Mouse (Mus musculus) stomach, embryonic 14.5 days (tissue): ENCODE results near the gene Gsk3b. TPM values are rescaled to one million over a fixed set of nuclear protein-coding genes. Genes with fewer than 3 reads are reported as not detected.

Experiments used
- ATAC-seq: fragments of 200-750 bp; cut with Nextera tagmentation; 2 replicates; pipeline ENCODE4 v1.8.0; 2017; ENCODE audit warnings: low read depth, moderate TSS enrichment; ENCODE audit not compliant: insufficient number of reproducible peaks, insufficient read depth, low FRiP score
- H3K27ac ChIP-seq: fragments of 300-500 bp; sonication (generic); 2 replicates; pipeline ENCODE4 v1.5.1; 2014; ENCODE audit warnings: mild to moderate bottlenecking, low read length, moderate library complexity, mixed read lengths
- H3K27me3 ChIP-seq: fragments of 300-500 bp; sonication (generic); 2 replicates; pipeline ENCODE4 v1.6.1; 2014; ENCODE audit warnings: low read length, control low read depth, mixed read lengths; ENCODE audit not compliant: control insufficient read depth, insufficient read depth
- H3K36me3 ChIP-seq: fragments of 300-500 bp; sonication (generic); 2 replicates; pipeline ENCODE4 v1.6.1; 2014; ENCODE audit warnings: mild to moderate bottlenecking, control low read depth, low read length, moderate library complexity, mixed read lengths; ENCODE audit not compliant: control insufficient read depth, insufficient read depth
- H3K4me1 ChIP-seq: fragments of 300-500 bp; sonication (generic); 2 replicates; pipeline ENCODE4 v1.6.1; 2014; ENCODE audit warnings: low read length, control low read depth, mixed read lengths; ENCODE audit not compliant: control insufficient read depth, insufficient read depth
- H3K4me2 ChIP-seq: fragments of 300-500 bp; sonication (generic); replicated peaks from 2 replicates; pipeline ENCODE4 v1.6.1; 2014; ENCODE audit warnings: low read depth, low read length, control low read depth
- H3K4me3 ChIP-seq: fragments of 300-500 bp; sonication (generic); 2 replicates; pipeline ENCODE4 v1.5.1; 2014; ENCODE audit warnings: low read depth, low read length, control low read depth
- H3K9ac ChIP-seq: fragments of 300-500 bp; sonication (generic); replicated peaks from 2 replicates; pipeline ENCODE4 v1.6.1; 2014; ENCODE audit warnings: low read depth, mild to moderate bottlenecking, control low read depth, low read length, moderate library complexity, mixed read lengths
- H3K9me3 ChIP-seq: fragments of 300-500 bp; sonication (generic); 2 replicates; pipeline ENCODE4 v1.6.1; 2016; ENCODE audit warnings: low read depth, low read length, control low read depth; ENCODE audit not compliant: control insufficient read depth
- WGBS: fragments of 180-500 bp; shearing (Covaris S2); extraction: QIAGEN DNeasy Blood & Tissue Kit; methylation state at CpG from one replicate; pipeline ENCODE4 v1.1.7; 2014; 5-methylcytosine and 5-hydroxymethylcytosine counted together
- polyA plus RNA-seq: library from polyadenylated mRNA; unstranded; fragments of >200 nt; fragmentation: Nextera tagmentation; extraction: Ambion mirVana; gene quantifications from 2 replicates; pipeline ENCODE4 v1.2.1, GENCODE M21; 2014

Gene Gsk3b
- polyA plus RNA-seq, 1 experiment from 2014 or later = 81.2 TPM

GRCm38 (mm10) chr16:38080201-38080600 lies 8.6 kb upstream of the Gsk3b start:
- H3K4me1 ChIP-seq = no peaks in the 10 kb centered on the region
- no peak overlapping the region for H3K4me2 ChIP-seq
- no peaks in the 10 kb centered on the region for H3K27me3 ChIP-seq
- no peak overlapping the region for H3K9ac ChIP-seq
- ATAC-seq = no peak
- no peaks in the 10 kb centered on the region for H3K36me3 ChIP-seq
- 52% methylated on average over 1 of the region's 1 CpGs for WGBS
- no peak overlapping the region for H3K27ac ChIP-seq
- no peaks in the 10 kb centered on the region for H3K9me3 ChIP-seq
- H3K4me3 ChIP-seq = no peak overlapping the region

GRCm38 (mm10) chr16:38087231-38087630 lies 1.6 kb upstream of the Gsk3b start:
- peak overlapping the region; percentile 52 for H3K4me3 ChIP-seq
- no peaks in the 10 kb centered on the region for H3K4me1 ChIP-seq
- no peaks in the 10 kb centered on the region for H3K9me3 ChIP-seq
- WGBS = 26% methylated on average over 10 of the region's 10 CpGs
- H3K4me2 ChIP-seq = peak overlapping the region; percentile 72
- H3K27ac ChIP-seq = peak overlapping the region; percentile 100
- H3K9ac ChIP-seq = peak overlapping the region; percentile 77
- H3K27me3 ChIP-seq = no peaks in the 10 kb centered on the region
- no peak for ATAC-seq
- no peaks in the 10 kb centered on the region for H3K36me3 ChIP-seq

DNA sequence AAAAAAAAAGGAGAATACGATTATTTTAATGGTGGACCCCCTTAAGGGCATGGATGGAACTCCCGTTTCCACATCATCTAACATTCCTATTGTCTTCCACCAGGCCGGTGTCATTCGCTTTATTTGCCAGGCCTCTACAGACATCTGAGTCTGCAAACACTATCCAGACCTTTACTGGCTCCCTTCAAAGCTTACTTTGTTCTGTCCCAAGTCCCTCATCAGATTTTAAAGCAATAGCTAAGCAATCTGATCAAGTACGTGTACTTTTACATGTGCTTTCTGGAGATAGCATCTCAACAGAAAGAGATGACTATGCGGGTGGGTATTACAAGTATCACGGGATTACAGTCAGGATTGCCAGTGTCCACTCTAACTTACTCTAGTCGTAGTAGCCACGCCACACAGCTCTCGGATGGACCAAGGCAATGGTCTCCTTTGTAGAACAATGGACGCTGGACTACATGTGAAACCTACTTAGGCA lies 1.1 kb upstream of the Gsk3b start:
- H3K27me3 ChIP-seq = no peaks in the 10 kb centered on the region
- H3K9me3 ChIP-seq = no peaks in the 10 kb centered on the region
- H3K4me2 ChIP-seq = peak overlapping the region; percentile 72
- no peak for ATAC-seq
- no peaks in the 10 kb centered on the region for H3K36me3 ChIP-seq
- H3K9ac ChIP-seq = peak overlapping the region; percentile 77
- H3K27ac ChIP-seq = peak overlapping the region; percentile 100
- 3% methylated on average over 11 of the region's 11 CpGs for WGBS
- peak overlapping the region; percentile 52 for H3K4me3 ChIP-seq
- H3K4me1 ChIP-seq = 0 out of 2 replicates have a peak, but pooled peaks cover 4% of the 10 kb centered on the region

DNA sequence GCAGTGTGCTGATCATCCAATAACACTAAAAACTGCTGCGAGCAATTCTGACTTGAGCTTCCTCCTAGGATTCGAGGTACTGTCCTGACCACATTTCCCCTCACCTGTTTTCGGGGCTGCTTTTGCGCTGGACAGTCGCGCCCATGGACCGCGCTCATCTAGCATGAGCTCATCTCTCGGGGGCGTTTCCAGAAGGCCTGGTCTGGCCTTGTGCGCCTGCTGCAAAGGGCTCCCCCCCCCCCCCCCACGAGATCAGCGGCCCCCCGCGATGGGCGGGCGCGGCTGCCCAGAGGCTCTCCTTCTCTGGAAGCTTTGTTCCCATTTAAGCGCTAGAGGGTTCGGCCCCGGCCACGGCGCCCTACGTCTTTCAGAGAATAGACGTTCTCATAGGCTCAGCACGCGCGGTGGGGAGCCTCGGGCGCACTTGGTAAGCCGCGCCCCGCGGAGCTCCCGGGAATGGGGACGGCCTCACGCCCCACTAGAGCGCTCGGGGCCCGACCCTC lies 624 bp upstream of the Gsk3b start:
- ATAC-seq = no peak; the same call in none of the 2 replicates
- peak overlapping the region; percentile 100 for H3K27ac ChIP-seq

DNA sequence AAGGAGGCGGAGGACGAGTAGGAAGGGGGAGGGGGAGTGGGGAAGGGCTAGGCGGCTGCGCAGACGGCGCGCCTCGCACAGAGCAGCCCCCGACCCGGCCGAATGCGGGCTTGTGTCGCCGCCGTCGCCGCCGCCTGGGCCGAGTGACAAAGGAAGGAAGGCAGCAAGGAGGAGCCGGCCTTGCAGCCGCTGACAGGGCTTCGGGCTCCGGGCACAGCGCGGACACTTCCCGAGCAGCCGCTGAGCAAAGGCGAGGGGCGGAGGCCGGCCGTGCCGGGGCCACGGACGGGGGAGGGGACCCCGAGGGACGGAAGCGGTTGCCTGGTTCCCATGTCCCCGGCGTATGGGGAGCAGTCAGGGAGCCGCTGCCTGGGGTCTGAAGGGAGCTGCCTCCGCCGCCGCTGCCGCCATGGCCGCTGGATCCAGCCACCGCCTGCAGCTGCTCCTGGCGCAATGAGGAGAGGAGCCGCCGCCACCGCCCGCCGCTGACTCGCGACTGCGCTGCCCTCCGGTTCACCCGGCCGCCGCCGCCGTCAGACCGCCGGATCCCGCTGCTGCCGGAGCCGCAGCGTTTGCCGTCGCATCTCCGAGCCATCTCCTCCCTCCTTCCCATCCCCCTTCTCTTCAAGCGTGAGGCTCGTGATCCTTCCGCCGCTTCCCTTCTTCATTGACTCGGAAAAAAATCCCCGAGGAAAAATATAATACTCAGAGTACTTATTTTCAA lies 808 bp downstream of the Gsk3b start:
- H3K27ac ChIP-seq = peak overlapping the region; percentile 100
- H3K4me2 ChIP-seq = peak overlapping the region; percentile 53
- no peaks in the 10 kb centered on the region for H3K9me3 ChIP-seq
- no peaks in the 10 kb centered on the region for H3K36me3 ChIP-seq
- H3K4me1 ChIP-seq = peaks cover 19% of the 10 kb centered on the region; the same call in 1 of the 2 replicates
- H3K27me3 ChIP-seq = no peaks in the 10 kb centered on the region
- H3K9ac ChIP-seq = peak overlapping the region; percentile 98
- WGBS = under 1% methylated on average over 63 of the region's 76 CpGs
- peak overlapping the region; percentile 88 for H3K4me3 ChIP-seq
- ATAC-seq = peak; percentile 8; the same call in 1 of the 2 replicates

More for the DNA sequence above, 624 bp upstream of the Gsk3b start:
- no peaks in the 10 kb centered on the region for H3K9me3 ChIP-seq
- H3K4me2 ChIP-seq = peak overlapping the region; percentile 72
- no peaks in the 10 kb centered on the region for H3K36me3 ChIP-seq
- peak overlapping the region; percentile 52 for H3K4me3 ChIP-seq
- under 1% methylated on average over 40 of the region's 40 CpGs for WGBS
- peaks cover 7% of the 10 kb centered on the region; the same call in 1 of the 2 replicates for H3K4me1 ChIP-seq
- peak overlapping the region; percentile 77 for H3K9ac ChIP-seq
- H3K27me3 ChIP-seq = no peaks in the 10 kb centered on the region

DNA sequence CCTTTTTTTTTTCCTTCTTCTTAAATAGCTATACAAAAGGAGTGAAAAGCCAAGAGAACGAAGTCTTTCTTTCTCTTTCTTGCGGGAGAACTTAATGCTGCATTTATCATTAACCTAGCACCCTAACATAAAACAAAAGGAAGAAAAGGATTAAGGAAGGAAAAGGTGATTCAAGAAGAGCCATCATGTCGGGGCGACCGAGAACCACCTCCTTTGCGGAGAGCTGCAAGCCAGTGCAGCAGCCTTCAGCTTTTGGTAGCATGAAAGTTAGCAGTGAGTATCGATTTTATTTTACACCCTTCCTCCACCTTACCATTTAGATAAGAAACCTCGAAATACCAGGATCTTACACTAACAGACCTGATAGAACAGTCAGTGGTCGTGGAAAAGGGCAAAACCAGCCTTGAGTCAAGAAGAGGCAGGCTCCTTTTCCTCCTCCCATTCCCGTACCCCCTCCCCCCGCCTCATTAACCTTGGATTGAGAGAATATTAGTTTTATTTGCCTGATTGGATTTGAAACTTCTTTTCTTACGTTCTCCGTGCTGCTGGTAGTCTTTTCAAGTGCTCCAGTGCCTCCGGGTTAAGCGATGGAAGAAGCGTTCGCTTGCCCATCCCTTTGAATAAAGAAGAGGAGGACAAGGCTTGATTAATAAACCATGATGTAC lies 1.7 kb downstream of the Gsk3b start:
- Histone ChIP-seq H3K4me3 (peak overlapping the region; percentile 88), H3K9me3 (no peaks in the 10 kb centered on the region), H3K4me1 (peaks cover 28% of the 10 kb centered on the region), H3K4me2 (peak overlapping the region; percentile 53), H3K36me3 (no peaks in the 10 kb centered on the region), H3K9ac (peak overlapping the region; percentile 98), H3K27ac (peak overlapping the region; percentile 100), H3K27me3 (no peaks in the 10 kb centered on the region)
- WGBS = under 1% methylated on average over 17 of the region's 17 CpGs
- no peak for ATAC-seq

GRCm38 (mm10) chr16:38091041-38091440 lies 2.2 kb downstream of the Gsk3b start:
- H3K4me1 ChIP-seq = peaks cover 34% of the 10 kb centered on the region
- WGBS = 0% methylated on average over 5 of the region's 5 CpGs
- no peak overlapping the region for H3K27ac ChIP-seq

GRCm38 (mm10) chr16:38091706-38092105 lies 2.9 kb downstream of the Gsk3b start:
- ATAC-seq = no peak
- H3K36me3 ChIP-seq = no peaks in the 10 kb centered on the region

More at GRCm38 (mm10) chr16:38091041-38091440, 2.2 kb downstream of the Gsk3b start:
- H3K4me3 ChIP-seq = peak overlapping the region; percentile 88
- no peaks in the 10 kb centered on the region for H3K36me3 ChIP-seq
- ATAC-seq = no peak
- no peaks in the 10 kb centered on the region for H3K9me3 ChIP-seq
- H3K9ac ChIP-seq = peak overlapping the region; percentile 98
- no peaks in the 10 kb centered on the region for H3K27me3 ChIP-seq
- H3K4me2 ChIP-seq = peak overlapping the region; percentile 53

More at GRCm38 (mm10) chr16:38091706-38092105, 2.9 kb downstream of the Gsk3b start:
- Histone ChIP-seq H3K9me3 (no peaks in the 10 kb centered on the region), H3K27ac (no peak overlapping the region), H3K27me3 (no peaks in the 10 kb centered on the region), H3K4me2 (peak overlapping the region; percentile 53), H3K9ac (peak overlapping the region; percentile 98; the same call in 1 of the 2 replicates), H3K4me1 (peaks cover 35% of the 10 kb centered on the region), H3K4me3 (peak overlapping the region; percentile 88)
- WGBS = 11% methylated on average over 5 of the region's 5 CpGs
